Mouse (Mus musculus): ENCODE measurements around the gene Grin3b.

GRCm38 (mm10) chr10:80016511-80016910 lies 46.0 kb downstream of the Grin3b start, which contains the start of gene Arhgap45:
- TF ChIP-seq CTCF (IDR thresholded peaks at IDR 0.05): no peak
- no peak for TF ChIP-seq EP300 (IDR thresholded peaks at IDR 0.05)

Measured in lung, postnatal 0 days (tissue).